Mouse (Mus musculus) E14TG2a.4 (cell line): ENCODE results near the gene Lgals3.

Experiments
- H3K27me3 ChIP-seq: 2 replicates; pipeline ENCODE4 v1.6.1; 2014; ENCODE audit warnings: low read length, control low read depth; ENCODE audit not compliant: insufficient read depth
- H3K36me3 ChIP-seq: 2 replicates; pipeline ENCODE4 v1.6.1; 2014; ENCODE audit warnings: low read length, control low read depth; ENCODE audit not compliant: insufficient read depth
- H3K4me1 ChIP-seq: replicated peaks from 2 replicates; pipeline ENCODE4 v1.6.1; 2014; ENCODE audit warnings: low read depth, low read length, control low read depth
- H3K4me3 ChIP-seq: replicated peaks from 2 replicates; pipeline ENCODE4 v1.5.1; 2014; ENCODE audit warnings: mild to moderate bottlenecking, low read length
- H3K9me3 ChIP-seq: 2 replicates; pipeline ENCODE4 v1.6.1; 2014; ENCODE audit warnings: low read length, control low read depth
- CTCF ChIP-seq: conservative IDR thresholded peaks from 2 replicates; pipeline ENCODE4 v1.5.1; 2014; ENCODE audit warnings: low read length
- NANOG ChIP-seq: IDR thresholded peaks from 2 replicates; pipeline ENCODE4 v1.6.1; 2014; ENCODE audit warnings: borderline replicate concordance, low read length, mixed read lengths
- POU5F1 ChIP-seq: IDR thresholded peaks from 2 replicates; pipeline ENCODE4 v1.6.1; 2014; ENCODE audit warnings: low read length, borderline replicate concordance

The Lgals3 gene

GRCm38 (mm10) chr14:47395462-47396026, 28.0 kb downstream of the Lgals3 start:
- no peaks in the 10 kb centered on the region for H3K27me3 ChIP-seq
- TF ChIP-seq CTCF (no peak), POU5F1 (no peak), NANOG (no peak)
- no peaks in the 10 kb centered on the region for H3K9me3 ChIP-seq
- H3K36me3 ChIP-seq, result peaks cover 95% of the 10 kb centered on the region
- H3K4me1 ChIP-seq, result peaks cover 14% of the 10 kb centered on the region
- no peak overlapping the region for H3K4me3 ChIP-seq

- no peaks in the 10 kb centered on the region for H3K9me3 ChIP-seq
- peaks cover 14% of the 10 kb centered on the region for H3K4me1 ChIP-seq
- H3K36me3 ChIP-seq, result peaks cover 93% of the 10 kb centered on the region
- no peak overlapping the region for H3K4me3 ChIP-seq
- TF ChIP-seq NANOG, result no peak
- peak; percentile 45 for TF ChIP-seq CTCF
- no peak for TF ChIP-seq POU5F1
- no peaks in the 10 kb centered on the region for H3K27me3 ChIP-seq
Observed at GRCm38 (mm10) chr14:47396165-47396652, 28.7 kb downstream of the Lgals3 start.

- no peaks in the 10 kb centered on the region for H3K27me3 ChIP-seq
- TF ChIP-seq CTCF, result no peak
- no peak for TF ChIP-seq POU5F1
- no peak for TF ChIP-seq NANOG
Observed at GRCm38 (mm10) chr14:47402735-47403134, 35.2 kb downstream of the Lgals3 start.

GRCm38 (mm10) chr14:47406000-47406399, 38.4 kb downstream of the Lgals3 start:
- Histone ChIP-seq H3K27me3 (no peaks in the 10 kb centered on the region), H3K9me3 (no peaks in the 10 kb centered on the region), H3K36me3 (peaks cover 98% of the 10 kb centered on the region), H3K4me1 (peaks cover 35% of the 10 kb centered on the region), H3K4me3 (no peak overlapping the region)
- TF ChIP-seq NANOG, result no peak
- TF ChIP-seq POU5F1, result no peak
- no peak for TF ChIP-seq CTCF

More at GRCm38 (mm10) chr14:47402735-47403134, 35.2 kb downstream of the Lgals3 start:
- Histone ChIP-seq H3K36me3 (peaks cover 94% of the 10 kb centered on the region), H3K4me1 (peaks cover 29% of the 10 kb centered on the region), H3K4me3 (no peak overlapping the region), H3K9me3 (no peaks in the 10 kb centered on the region)

- H3K36me3 ChIP-seq, result peaks cover 49% of the 10 kb centered on the region
- H3K4me3 ChIP-seq, result peak overlapping the region; percentile 86
- peaks cover 64% of the 10 kb centered on the region for H3K4me1 ChIP-seq
- H3K9me3 ChIP-seq, result no peaks in the 10 kb centered on the region
- TF ChIP-seq POU5F1, result no peak
- TF ChIP-seq NANOG, result no peak
- no peak for TF ChIP-seq CTCF
- H3K27me3 ChIP-seq, result no peaks in the 10 kb centered on the region
Observed at GRCm38 (mm10) chr14:47417346-47417745, 49.8 kb downstream of the Lgals3 start.

- H3K4me3 ChIP-seq, result peak within 1 kb of the TSS; percentile 86
- H3K27me3 ChIP-seq, result no peaks in the 10 kb centered on the region
- peaks cover 70% of the 10 kb centered on the region for H3K4me1 ChIP-seq
- H3K9me3 ChIP-seq, result no peaks in the 10 kb centered on the region
- peaks cover 42% of the 10 kb centered on the region for H3K36me3 ChIP-seq
- TF ChIP-seq NANOG (no peak), CTCF (no peak), POU5F1 (no peak)
Observed at GRCm38 (mm10) chr14:47417775-47418665, 50.5 kb downstream of the Lgals3 start, which contains the start of gene Dlgap5. Gene Dlgap5, minus strand, starts transcription at chr14:47418407.

GRCm38 (mm10) chr14:47418666-47418991, 51.1 kb downstream of the Lgals3 start:
- Histone ChIP-seq H3K4me3 (peak overlapping the region; percentile 86), H3K36me3 (peaks cover 36% of the 10 kb centered on the region), H3K9me3 (no peaks in the 10 kb centered on the region), H3K4me1 (peaks cover 75% of the 10 kb centered on the region), H3K27me3 (no peaks in the 10 kb centered on the region)
- TF ChIP-seq CTCF (no peak), POU5F1 (no peak), NANOG (no peak)

GRCm38 (mm10) chr14:47419034-47419625, 51.6 kb downstream of the Lgals3 start:
- peaks cover 31% of the 10 kb centered on the region for H3K36me3 ChIP-seq
- peak overlapping the region; percentile 86 for H3K4me3 ChIP-seq
- peaks cover 77% of the 10 kb centered on the region for H3K4me1 ChIP-seq
- TF ChIP-seq NANOG (no peak), POU5F1 (no peak), CTCF (no peak)
- no peaks in the 10 kb centered on the region for H3K9me3 ChIP-seq
- H3K27me3 ChIP-seq, result no peaks in the 10 kb centered on the region
